Mouse (Mus musculus) gonadal fat pad, adult 2 months (tissue): ENCODE results near the gene Ccdc184. TPM values are rescaled to one million over a fixed set of nuclear protein-coding genes. Genes with fewer than 3 reads are reported as not detected.

Experiments
- polyA plus RNA-seq: library from polyadenylated mRNA; depleted of rRNA; stranded (reverse); fragments of >200 nt; gene quantifications from 2 replicates; pipeline ENCODE4 v1.2.3, GENCODE M21; 2012; rRNA removed

Ccdc184 gene
- polyA plus RNA-seq, 1 experiment: 1.5 TPM

Other genes starting within 250 kb of the Ccdc184 start
- 83.4 and 110 TPM in 2 replicates for gene Tmem106c, start 203.0 kb upstream of the Ccdc184 start, polyA plus RNA-seq
- gene Col2a1, start 162.5 kb upstream of the Ccdc184 start, polyA plus RNA-seq: 0.04 and 0.23 TPM in 2 replicates
- gene Pfkm, start 74.6 kb upstream of the Ccdc184 start, polyA plus RNA-seq: 24.0 and 24.4 TPM in 2 replicates
- 10.8 and 13.5 TPM in 2 replicates for gene Senp1, start 73.4 kb upstream of the Ccdc184 start, polyA plus RNA-seq
- gene Asb8, start 1.5 kb upstream of the Ccdc184 start, polyA plus RNA-seq: 39.8 and 46.3 TPM in 2 replicates
- gene Olfr288, start 28.4 kb downstream of the Ccdc184 start, polyA plus RNA-seq: not detected in 2 replicates
- not detected in 2 replicates for gene Gm44579, start 53.8 kb downstream of the Ccdc184 start, polyA plus RNA-seq
- gene Olfr287, start 53.9 kb downstream of the Ccdc184 start, polyA plus RNA-seq: not detected in 2 replicates
- not detected in 2 replicates for gene Olfr286, start 67.3 kb downstream of the Ccdc184 start, polyA plus RNA-seq
- 1.6 and 2.5 TPM in 2 replicates for gene H1fnt, start 90.1 kb downstream of the Ccdc184 start, polyA plus RNA-seq
- gene Zfp641, start 129.0 kb downstream of the Ccdc184 start, polyA plus RNA-seq: 2.5 and 2.7 TPM in 2 replicates
- gene Olfr285, start 150.2 kb downstream of the Ccdc184 start, polyA plus RNA-seq: not detected in 2 replicates
- not detected in 2 replicates for gene Olfr284, start 173.8 kb downstream of the Ccdc184 start, polyA plus RNA-seq
- gene Olfr283, start 213.8 kb downstream of the Ccdc184 start, polyA plus RNA-seq: not detected in 2 replicates